Mouse (Mus musculus) spleen, adult 2 months (tissue): ENCODE results near the gene Tmem131l.

Experiments
- CTCF ChIP-seq: fragments of 200-500 bp; IDR thresholded peaks from 2 replicates; pipeline ENCODE4 v1.5.1; 2011; ENCODE audit warnings: mild to moderate bottlenecking, inconsistent platforms; ENCODE audit not compliant: insufficient read depth, insufficient read length, insufficient replicate concordance; ENCODE audit errors: extremely low read depth
- POLR2A ChIP-seq: fragments of 200-500 bp; IDR thresholded peaks from 2 replicates; pipeline ENCODE4 v1.6.1; 2011; ENCODE audit warnings: low read depth, low read length, inconsistent platforms

DNA sequence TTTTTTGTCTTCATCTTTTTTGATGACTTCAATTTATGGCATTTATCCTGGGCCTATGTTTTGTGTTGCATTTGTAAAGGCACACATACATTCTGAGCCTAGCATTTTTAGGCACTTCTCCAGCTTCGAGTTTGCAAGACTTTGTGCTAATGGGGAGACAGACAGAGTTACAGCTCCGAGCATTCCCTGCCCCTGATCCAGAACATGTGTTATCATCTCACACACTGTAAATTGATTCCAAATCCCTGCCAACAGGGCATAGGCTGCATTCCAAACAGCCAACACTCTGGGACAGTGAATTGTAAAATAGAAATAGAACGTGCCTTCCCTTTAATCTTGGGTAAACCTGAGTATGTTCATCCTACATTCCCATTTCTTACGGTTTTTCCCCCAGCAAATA lies 19.7 kb upstream of the Tmem131l start:
- TF ChIP-seq POLR2A (no peak), CTCF (no peak)
